Mouse (Mus musculus) stomach, postnatal 0 days (tissue): ENCODE data around the gene Auts2.

ENCODE experiments used
- CTCF ChIP-seq: IDR thresholded peaks from 2 replicates; pipeline ENCODE4 v1.5.1; 2016; ENCODE audit warnings: antibody characterized with exemption, low read depth, mild to moderate bottlenecking, moderate library complexity
- EP300 ChIP-seq: optimal IDR thresholded peaks from 2 replicates; pipeline ENCODE3; 2016; ENCODE audit warnings: antibody characterized with exemption

GRCm38 (mm10) chr5:131578737-131579136 lies 964.4 kb downstream of the Auts2 start:
- no peak for TF ChIP-seq CTCF
- no peak for TF ChIP-seq EP300
